Mouse (Mus musculus) heart, embryonic 11.5 days (tissue): Measurements from ENCODE around the gene Ocel1. TPM values are rescaled to one million over a fixed set of nuclear protein-coding genes. Genes with fewer than 3 reads are reported as not detected.

Source experiments
- ATAC-seq: fragments of 200-750 bp; cut with Nextera tagmentation; replicated peaks from 2 replicates; pipeline ENCODE4 v1.8.0; 2017; ENCODE audit warnings: moderate library complexity; ENCODE audit not compliant: insufficient number of reproducible peaks, low FRiP score, low TSS enrichment
- H3K27ac ChIP-seq: fragments of 300-500 bp; sonication (generic); 2 replicates; pipeline ENCODE4 v1.5.1; 2014; ENCODE audit warnings: mild to moderate bottlenecking, low read depth, low read length
- H3K27me3 ChIP-seq: fragments of 300-500 bp; sonication (generic); 2 replicates; pipeline ENCODE4 v1.6.1; 2014; ENCODE audit warnings: mild to moderate bottlenecking, low read length, mixed read lengths; ENCODE audit not compliant: control insufficient read depth, insufficient read depth
- H3K36me3 ChIP-seq: fragments of 300-500 bp; sonication (generic); 2 replicates; pipeline ENCODE4 v1.6.1; 2014; ENCODE audit warnings: mild to moderate bottlenecking, low read length, moderate library complexity, mixed read lengths; ENCODE audit not compliant: control insufficient read depth, insufficient read depth
- H3K4me1 ChIP-seq: fragments of 300-500 bp; sonication (generic); 2 replicates; pipeline ENCODE4 v1.6.1; 2014; ENCODE audit warnings: low read length; ENCODE audit not compliant: control insufficient read depth, insufficient read depth
- H3K4me2 ChIP-seq: fragments of 300-500 bp; sonication (generic); 2 replicates; pipeline ENCODE4 v1.6.1; 2014; ENCODE audit warnings: mild to moderate bottlenecking, moderate library complexity
- H3K4me3 ChIP-seq: fragments of 300-500 bp; sonication (generic); 2 replicates; pipeline ENCODE4 v1.5.1; 2014; ENCODE audit warnings: low read depth, low read length
- H3K9ac ChIP-seq: fragments of 300-500 bp; sonication (generic); 2 replicates; pipeline ENCODE4 v1.6.1; 2014; ENCODE audit warnings: mild to moderate bottlenecking, low read depth, low read length, moderate library complexity
- H3K9me3 ChIP-seq: fragments of 300-500 bp; sonication (generic); replicated peaks from 2 replicates; pipeline ENCODE4 v1.6.1; 2016; ENCODE audit warnings: low read length; ENCODE audit not compliant: control insufficient read depth
- WGBS: fragments of 180-500 bp; shearing (Covaris S2); extraction: QIAGEN DNeasy Blood & Tissue Kit; methylation state at CpG from one replicate; pipeline ENCODE4 v1.1.7; 2014; ENCODE audit not compliant: insufficient replicate concordance; 5-methylcytosine and 5-hydroxymethylcytosine counted together
- polyA plus RNA-seq: library from polyadenylated mRNA; unstranded; fragments of >200 nt; fragmentation: Nextera tagmentation; extraction: Ambion mirVana; gene quantifications from 2 replicates; pipeline ENCODE4 v1.2.1, GENCODE M21; 2014

Ocel1 gene
- polyA plus RNA-seq, 1 experiment from 2014 or later = 2.7 TPM

DNA sequence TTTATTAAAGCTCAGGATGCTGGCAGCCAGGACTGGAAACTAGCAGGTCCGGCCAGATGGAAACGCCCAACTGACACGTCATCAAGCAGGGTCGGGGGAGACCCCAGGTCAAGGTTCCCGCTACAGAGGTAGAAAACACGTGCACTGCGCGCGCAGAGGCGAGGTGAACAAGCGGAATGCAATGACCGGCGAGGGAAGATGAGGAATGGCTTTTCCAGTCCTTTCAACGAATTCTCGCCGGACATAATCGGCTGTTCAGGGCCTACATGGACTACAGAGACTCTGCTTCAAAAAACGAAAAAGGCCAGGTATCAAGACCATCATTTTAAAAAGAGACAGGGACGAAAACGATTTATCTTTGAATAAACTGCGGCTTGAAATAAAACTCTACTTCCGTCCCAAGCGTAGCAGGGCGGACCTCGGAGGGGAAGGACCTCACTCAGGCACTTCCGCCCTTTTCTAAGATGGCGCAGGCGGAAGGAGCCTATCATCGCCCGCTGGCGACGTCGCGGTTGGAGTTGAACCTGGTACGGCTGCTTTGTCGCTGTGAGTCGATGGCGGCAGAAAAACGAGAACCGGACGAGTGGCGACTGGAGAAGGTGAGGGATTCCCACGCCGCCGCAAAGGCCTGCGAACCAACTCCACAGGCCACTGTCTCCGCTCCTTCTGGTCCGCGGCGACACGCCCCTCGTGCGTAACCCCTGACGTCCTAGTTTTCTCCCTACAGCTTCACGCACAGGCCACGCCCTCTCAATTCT, 4.1 kb upstream of the Ocel1 start, which contains the start of gene Use1:
Use1 (plus strand) TSS at position 78 of the 758 bp plus-strand sequence.
- peak within 1 kb of the TSS; percentile 76 for H3K9ac ChIP-seq
- H3K4me2 ChIP-seq = peak within 1 kb of the TSS; percentile 63
- H3K4me3 ChIP-seq = peak within 1 kb of the TSS; percentile 62
- no peaks in the 10 kb centered on the region for H3K27me3 ChIP-seq
- H3K4me1 ChIP-seq = peaks cover 15% of the 10 kb centered on the region
- H3K36me3 ChIP-seq = peaks cover 6% of the 10 kb centered on the region; the same call in 1 of the 2 replicates
- under 1% methylated on average over 56 of the region's 56 CpGs for WGBS
- peak; percentile 82 for ATAC-seq
- no peaks in the 10 kb centered on the region for H3K9me3 ChIP-seq
- H3K27ac ChIP-seq = peak within 1 kb of the TSS; percentile 88

DNA sequence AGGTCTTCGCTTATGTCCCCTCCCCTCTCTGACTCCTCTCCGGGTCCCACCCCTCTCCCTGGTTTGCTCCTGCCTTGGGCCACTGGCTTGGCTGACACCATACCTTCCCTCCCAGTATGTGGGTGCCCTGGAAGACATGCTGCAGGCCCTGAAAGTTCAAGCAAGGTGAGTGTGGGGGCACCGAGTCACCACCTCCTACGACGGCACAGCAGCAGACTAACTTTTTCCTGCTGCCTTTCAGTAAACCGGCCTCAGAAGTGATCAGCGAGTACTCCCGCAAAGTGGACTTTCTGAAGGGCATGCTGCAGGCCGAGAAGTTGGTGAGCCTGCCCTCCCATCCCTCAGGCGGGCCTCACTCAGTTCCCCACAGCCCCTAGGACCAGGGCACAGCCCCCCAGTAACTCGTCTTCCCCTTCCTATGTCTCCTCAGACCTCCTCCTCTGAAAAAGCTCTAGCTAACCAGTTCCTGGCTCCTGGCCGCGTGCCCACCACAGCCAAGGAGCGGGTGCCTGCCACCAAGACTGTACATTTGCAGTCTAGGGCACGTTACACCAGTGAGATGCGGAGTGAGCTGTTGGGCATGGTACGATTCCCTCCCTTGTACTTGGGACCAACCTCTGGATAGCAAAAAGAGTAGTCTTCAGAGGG, 3.4 kb upstream of the Ocel1 start:
- H3K36me3 ChIP-seq = peaks cover 6% of the 10 kb centered on the region; the same call in 1 of the 2 replicates
- peak overlapping the region; percentile 76 for H3K9ac ChIP-seq
- WGBS = 44% methylated on average over 17 of the region's 17 CpGs
- no peaks in the 10 kb centered on the region for H3K9me3 ChIP-seq
- H3K4me2 ChIP-seq = peak overlapping the region; percentile 63
- H3K4me3 ChIP-seq = peak overlapping the region; percentile 62
- ATAC-seq = no peak
- peak overlapping the region; percentile 88 for H3K27ac ChIP-seq
- no peaks in the 10 kb centered on the region for H3K27me3 ChIP-seq
- H3K4me1 ChIP-seq = peaks cover 15% of the 10 kb centered on the region

DNA sequence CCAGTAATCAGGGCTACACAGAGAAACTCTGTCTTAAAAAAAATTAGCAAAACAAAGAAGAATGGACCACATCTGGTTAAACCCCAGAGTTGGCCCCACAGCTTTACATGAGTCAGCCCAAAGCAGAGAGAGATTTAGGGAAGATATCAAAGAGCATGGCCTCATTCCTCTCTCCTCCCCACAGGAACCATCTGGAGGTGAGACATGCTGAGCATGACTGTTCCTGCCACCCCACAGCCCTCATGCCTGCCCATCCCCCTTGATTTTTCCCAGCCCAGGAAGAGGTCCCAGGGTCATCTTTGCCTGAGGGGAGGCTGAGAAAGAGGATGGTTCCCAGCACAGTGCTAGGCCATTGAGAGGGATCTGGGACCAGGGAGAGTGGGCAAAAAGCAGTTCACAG, 2.7 kb upstream of the Ocel1 start:
- Histone ChIP-seq H3K36me3 (peaks cover 6% of the 10 kb centered on the region; the same call in 1 of the 2 replicates), H3K9me3 (no peaks in the 10 kb centered on the region), H3K4me3 (no peak overlapping the region), H3K4me2 (peak overlapping the region; percentile 63; the same call in 1 of the 2 replicates), H3K9ac (no peak overlapping the region; the same call in 1 of the 2 replicates), H3K27me3 (no peaks in the 10 kb centered on the region), H3K4me1 (peaks cover 15% of the 10 kb centered on the region), H3K27ac (peak overlapping the region; percentile 88; the same call in 1 of the 2 replicates)
- no peak for ATAC-seq

DNA sequence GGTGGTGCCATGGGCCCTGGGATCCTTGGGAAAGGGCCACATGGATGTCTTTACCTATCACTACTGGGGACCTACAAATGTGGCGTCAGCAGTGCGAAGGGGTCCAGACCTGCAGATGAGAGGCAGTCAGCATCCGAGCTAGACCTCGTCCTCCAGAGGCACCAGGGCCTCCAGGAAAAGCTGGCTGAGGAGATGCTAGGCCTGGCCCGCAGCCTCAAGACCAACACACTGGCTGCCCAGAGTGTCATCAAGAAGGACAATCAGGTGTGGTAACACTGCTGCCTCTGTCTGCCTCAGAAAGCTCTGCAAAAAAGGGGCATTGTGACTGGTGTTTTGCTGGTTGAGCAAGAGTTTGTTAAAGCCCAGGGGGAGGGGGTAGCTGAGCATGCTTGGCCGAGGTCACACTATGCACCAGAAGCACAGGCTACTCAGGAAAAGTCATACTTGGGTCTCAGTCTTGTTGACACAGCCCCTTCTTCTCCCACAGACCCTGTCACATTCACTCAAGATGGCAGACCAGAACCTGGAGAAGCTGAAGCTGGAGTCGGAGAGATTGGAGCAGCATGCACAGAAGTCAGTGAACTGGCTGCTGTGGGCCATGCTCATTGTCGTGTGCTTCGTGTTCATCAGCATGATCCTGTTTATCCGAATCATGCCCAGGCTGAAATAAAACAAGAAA, 1.9 kb upstream of the Ocel1 start:
- Histone ChIP-seq H3K9me3 (no peaks in the 10 kb centered on the region), H3K27me3 (no peaks in the 10 kb centered on the region), H3K9ac (no peak overlapping the region), H3K27ac (peak overlapping the region; percentile 22; the same call in 1 of the 2 replicates), H3K4me2 (no peak overlapping the region), H3K4me3 (no peak overlapping the region; the same call in 1 of the 2 replicates), H3K36me3 (peaks cover 12% of the 10 kb centered on the region), H3K4me1 (peaks cover 15% of the 10 kb centered on the region)
- ATAC-seq = no peak
- 90% methylated on average over 10 of the region's 10 CpGs for WGBS

DNA sequence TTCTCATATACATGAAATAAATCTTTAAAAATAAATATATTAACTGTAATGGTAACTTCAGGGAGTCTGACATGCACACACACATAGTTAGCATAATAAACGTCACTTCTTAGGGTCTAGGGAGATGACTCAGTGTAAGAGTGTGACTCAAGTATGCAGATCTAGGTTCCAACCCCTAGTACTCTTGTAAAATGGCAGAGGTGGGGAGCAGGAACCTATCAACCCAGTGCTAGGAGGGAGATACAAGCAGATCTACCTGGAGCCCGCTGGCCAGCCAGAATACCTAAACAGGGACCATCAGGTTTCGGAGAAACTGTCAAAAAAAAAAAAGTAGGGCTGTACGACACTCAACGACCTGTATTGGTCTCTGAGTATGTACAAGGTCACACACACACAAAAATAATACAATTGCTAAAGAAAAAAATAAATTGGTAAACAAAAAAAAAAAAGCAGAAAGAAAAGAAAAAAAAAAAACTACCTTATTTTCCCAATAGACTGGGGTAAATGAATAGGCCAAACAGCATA, 325 bp upstream of the Ocel1 start:
- Histone ChIP-seq H3K4me1 (peaks cover 21% of the 10 kb centered on the region), H3K4me3 (peak overlapping the region; percentile 70), H3K27ac (0 out of 2 replicates have a peak overlapping the region, but pooled peaks have one; percentile 22)

DNA sequence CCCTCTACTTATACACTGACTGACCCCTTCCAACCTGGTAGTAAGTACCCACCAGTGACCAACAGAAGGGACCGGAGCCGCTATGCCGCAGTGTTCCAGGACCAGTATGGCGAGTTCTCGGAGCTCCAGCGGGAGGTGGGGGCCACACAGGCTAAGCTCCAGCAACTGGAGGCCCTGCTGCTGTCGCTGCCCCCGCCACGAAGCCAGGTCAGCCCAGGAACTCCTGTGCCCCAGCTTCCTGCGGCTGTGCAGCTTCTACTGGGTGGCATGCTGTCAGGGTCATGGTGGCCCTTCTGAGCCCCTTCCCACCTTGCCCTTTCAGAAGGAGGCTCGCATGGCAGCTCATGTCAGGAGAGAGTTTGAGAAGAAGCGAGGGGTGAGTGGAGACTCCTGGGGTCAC, 1.3 kb downstream of the Ocel1 start:
- 79% methylated on average over 12 of the region's 12 CpGs for WGBS
- Histone ChIP-seq H3K9ac (no peak overlapping the region), H3K36me3 (peaks cover 20% of the 10 kb centered on the region), H3K4me1 (peaks cover 33% of the 10 kb centered on the region), H3K27ac (0 out of 2 replicates have a peak overlapping the region, but pooled peaks have one; percentile 24), H3K4me2 (no peak overlapping the region), H3K4me3 (no peak overlapping the region), H3K27me3 (no peaks in the 10 kb centered on the region), H3K9me3 (no peaks in the 10 kb centered on the region)
- no peak for ATAC-seq

More for the DNA sequence above, 325 bp upstream of the Ocel1 start:
- peak overlapping the region; percentile 59 for H3K4me2 ChIP-seq
- no peaks in the 10 kb centered on the region for H3K27me3 ChIP-seq
- H3K9ac ChIP-seq = peak overlapping the region; percentile 58; the same call in 1 of the 2 replicates
- H3K9me3 ChIP-seq = no peaks in the 10 kb centered on the region
- H3K36me3 ChIP-seq = peaks cover 20% of the 10 kb centered on the region
- 20% methylated on average over 5 of the region's 5 CpGs for WGBS
- ATAC-seq = no peak

DNA sequence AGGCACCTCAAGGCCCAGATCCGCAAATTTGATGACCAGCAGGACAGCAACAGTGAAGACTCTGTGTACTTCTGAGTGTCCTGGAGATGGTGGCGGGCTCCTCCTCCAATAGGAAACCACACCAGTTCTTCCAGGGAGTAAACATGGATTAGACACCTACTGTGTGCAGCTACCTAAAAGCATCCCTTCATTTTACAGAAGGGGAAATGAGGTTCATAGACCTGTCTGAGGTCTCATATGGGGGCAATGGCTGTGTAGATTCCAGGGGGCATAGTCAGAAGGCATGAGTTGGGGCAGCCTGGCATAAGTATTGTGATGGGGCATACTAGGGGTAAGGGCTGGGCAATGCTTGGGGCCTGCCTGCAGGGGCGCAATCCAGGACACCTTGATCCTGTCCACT, 1.9 kb downstream of the Ocel1 start:
- no peaks in the 10 kb centered on the region for H3K9me3 ChIP-seq
- H3K27ac ChIP-seq = no peak overlapping the region
- H3K4me1 ChIP-seq = peaks cover 30% of the 10 kb centered on the region
- no peak overlapping the region for H3K4me2 ChIP-seq
- H3K4me3 ChIP-seq = no peak overlapping the region
- H3K27me3 ChIP-seq = peaks cover 2% of the 10 kb centered on the region; the same call in 1 of the 2 replicates
- H3K36me3 ChIP-seq = peaks cover 25% of the 10 kb centered on the region
- WGBS = 90% methylated on average over 3 of the region's 3 CpGs
- H3K9ac ChIP-seq = no peak overlapping the region
- ATAC-seq = no peak

DNA sequence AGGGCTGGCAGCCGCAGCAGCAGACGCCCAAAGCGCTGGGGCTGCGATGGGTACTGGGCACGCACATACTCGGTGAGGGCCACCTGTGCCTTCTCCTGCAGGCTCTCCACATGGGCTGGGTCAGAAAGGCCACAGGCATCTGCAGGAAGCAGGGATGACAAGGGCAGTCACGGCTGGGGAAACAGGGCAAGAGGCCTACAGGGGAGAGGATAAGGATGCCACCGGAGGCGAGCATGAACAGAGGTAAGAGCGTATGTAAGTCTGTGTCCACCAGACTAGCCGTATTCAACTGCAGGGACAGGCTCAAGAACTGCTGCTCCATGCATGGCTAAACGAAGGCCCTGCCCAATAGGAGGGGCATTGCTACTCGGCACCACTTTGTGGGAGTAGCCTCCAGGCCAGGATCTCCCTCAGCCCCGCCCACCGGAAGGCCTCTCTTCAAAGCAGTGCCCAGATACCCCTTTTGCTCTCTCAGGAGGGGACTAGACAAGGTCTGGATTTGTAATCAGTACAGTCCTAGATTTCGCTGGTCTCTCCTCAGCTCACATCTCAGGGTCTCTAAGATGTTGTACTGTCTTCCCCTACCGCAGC, 3.6 kb downstream of the Ocel1 start:
- no peaks in the 10 kb centered on the region for H3K9me3 ChIP-seq
- peaks cover 23% of the 10 kb centered on the region for H3K36me3 ChIP-seq
- WGBS = 74% methylated on average over 17 of the region's 17 CpGs
- H3K27me3 ChIP-seq = peaks cover 2% of the 10 kb centered on the region; the same call in 1 of the 2 replicates
- peaks cover 31% of the 10 kb centered on the region for H3K4me1 ChIP-seq
- no peak overlapping the region for H3K4me3 ChIP-seq
- ATAC-seq = no peak
- no peak overlapping the region for H3K9ac ChIP-seq
- no peak overlapping the region for H3K4me2 ChIP-seq
- no peak overlapping the region for H3K27ac ChIP-seq
